Mouse (Mus musculus) intestine, embryonic 14.5 days (tissue): Measurements from ENCODE around the gene Nps. TPM values are rescaled to one million over a fixed set of nuclear protein-coding genes. Genes with fewer than 3 reads are reported as not detected.
A peak's percentile ranks its signal among the peaks of the same experiment; 100 is the strongest.
"Not testable (repeated sequence)": the region's sequence is repeated elsewhere in the genome, so short reads cannot be mapped to it uniquely, and the experiment has no call there.

Source experiments
- ATAC-seq: fragments of 200-750 bp; cut with Nextera tagmentation; replicated peaks from 2 replicates; pipeline ENCODE4 v1.8.0; 2017; ENCODE audit warnings: low read depth, moderate number of reproducible peaks, moderate TSS enrichment, moderate library complexity; ENCODE audit not compliant: low FRiP score, low TSS enrichment
- DNase-seq: peaks from one replicate; pipeline ENCODE4 v3.0.0-alpha.2; 2018; ENCODE audit warnings: low spot score
- H3K27ac ChIP-seq: fragments of 300-500 bp; sonication (generic); 2 replicates; pipeline ENCODE4 v1.5.1; 2014; ENCODE audit warnings: low read depth, mild to moderate bottlenecking, control low read depth
- H3K27me3 ChIP-seq: fragments of 300-500 bp; sonication (generic); replicated peaks from 2 replicates; pipeline ENCODE4 v1.6.1; 2014; ENCODE audit warnings: low read length, control low read depth; ENCODE audit not compliant: control insufficient read depth, insufficient read depth
- H3K36me3 ChIP-seq: fragments of 300-500 bp; sonication (generic); 2 replicates; pipeline ENCODE4 v1.6.1; 2014; ENCODE audit warnings: low read length, control low read depth; ENCODE audit not compliant: control insufficient read depth, insufficient read depth
- H3K4me1 ChIP-seq: fragments of 300-500 bp; sonication (generic); replicated peaks from 2 replicates; pipeline ENCODE4 v1.6.1; 2014; ENCODE audit warnings: low read length, control low read depth, mixed read lengths; ENCODE audit not compliant: control insufficient read depth, insufficient read depth
- H3K4me2 ChIP-seq: fragments of 300-500 bp; sonication (generic); 2 replicates; pipeline ENCODE4 v1.6.1; 2014; ENCODE audit warnings: low read length
- H3K4me3 ChIP-seq: fragments of 300-500 bp; sonication (generic); 2 replicates; pipeline ENCODE4 v1.5.1; 2014; ENCODE audit warnings: low read depth, low read length, control low read depth, mixed read lengths
- H3K9ac ChIP-seq: fragments of 300-500 bp; sonication (generic); 2 replicates; pipeline ENCODE4 v1.6.1; 2014; ENCODE audit warnings: mild to moderate bottlenecking, low read length
- H3K9me3 ChIP-seq: fragments of 300-500 bp; sonication (generic); 2 replicates; pipeline ENCODE4 v1.6.1; 2016; ENCODE audit warnings: low read length, control low read depth; ENCODE audit not compliant: control insufficient read depth
- WGBS: fragments of 180-500 bp; shearing (Covaris S2); extraction: QIAGEN DNeasy Blood & Tissue Kit; methylation state at CpG from one replicate; pipeline ENCODE4 v1.1.7; 2014; 5-methylcytosine and 5-hydroxymethylcytosine counted together
- polyA plus RNA-seq: library from polyadenylated mRNA; unstranded; fragments of >200 nt; fragmentation: Nextera tagmentation; extraction: Ambion mirVana; gene quantifications from 2 replicates; pipeline ENCODE4 v1.2.1, GENCODE M21; 2014

Nps gene
- not detected in 2 replicates for polyA plus RNA-seq

GRCm38 (mm10) chr7:135258053-135258753 is at the start of gene Nps:
Gene Nps (plus strand): TSS chr7:135258703.
- H3K36me3 ChIP-seq, H3K27me3 ChIP-seq, H3K27ac ChIP-seq, H3K9me3 ChIP-seq, H3K9ac ChIP-seq, H3K4me3 ChIP-seq, ATAC-seq, H3K4me1 ChIP-seq, DNase-seq, H3K4me2 ChIP-seq: not testable (repeated sequence)
- 89% methylated on average over 19 of the region's 19 CpGs for WGBS

DNA sequence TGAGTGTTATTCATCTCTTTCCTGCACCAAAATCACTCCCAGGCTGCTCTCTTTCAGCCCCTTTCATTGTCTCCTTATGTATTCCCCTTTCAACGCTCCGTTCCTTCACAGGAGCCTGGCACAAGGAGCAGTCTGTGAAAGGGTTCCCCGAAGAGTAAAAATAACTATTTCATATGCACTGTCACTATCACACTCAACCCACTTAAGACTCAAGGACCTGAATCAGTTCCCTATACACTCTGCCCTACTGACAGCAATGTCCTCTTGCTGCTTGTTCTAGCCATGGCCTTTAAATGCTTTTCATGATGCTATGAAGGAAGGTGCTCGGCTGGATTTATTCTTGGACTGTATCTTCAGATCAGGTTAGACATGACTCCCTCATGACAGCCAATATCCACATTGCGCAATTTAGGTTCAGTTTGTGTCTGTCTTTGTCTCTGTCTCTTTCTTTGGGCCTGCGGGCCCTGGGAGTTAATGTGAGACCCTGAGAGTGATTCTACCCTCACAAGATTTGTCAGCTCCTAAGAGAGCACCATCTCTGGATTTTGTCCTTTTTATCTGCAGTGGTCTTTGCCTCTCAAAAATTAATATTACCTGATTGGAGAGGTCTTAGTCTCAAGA is 49.4 kb upstream of the Nps start:
- Histone ChIP-seq H3K4me1 (peaks cover under 1% of the 10 kb centered on the region; the same call in 1 of the 2 replicates), H3K9me3 (no peaks in the 10 kb centered on the region), H3K4me3 (no peak overlapping the region), H3K36me3 (no peaks in the 10 kb centered on the region), H3K27me3 (no peaks in the 10 kb centered on the region), H3K9ac (no peak overlapping the region), H3K27ac (no peak overlapping the region), H3K4me2 (no peak overlapping the region)
- WGBS: 92% methylated on average over 6 of the region's 6 CpGs
- no peak for ATAC-seq
- no peak for DNase-seq

DNA sequence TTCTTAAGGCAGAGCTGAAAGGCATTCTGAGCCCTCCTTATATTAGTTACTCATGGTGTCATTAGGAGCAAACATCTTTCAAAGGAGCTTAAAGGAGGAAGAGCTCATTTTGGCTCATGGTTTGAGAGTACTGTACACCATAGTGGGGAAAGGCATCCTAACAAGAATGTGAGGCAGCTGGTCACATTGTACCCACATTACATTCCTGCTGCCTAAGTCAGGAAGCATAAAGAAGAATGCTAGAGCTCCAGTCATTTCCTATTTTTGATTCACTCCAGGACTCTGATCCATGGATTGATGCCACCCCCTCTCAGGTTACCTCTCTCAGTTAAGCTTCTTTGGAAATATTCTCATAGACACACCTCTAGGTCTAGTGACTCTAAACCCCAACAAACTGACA is 48.2 kb upstream of the Nps start:
- Histone ChIP-seq H3K9me3 (no peaks in the 10 kb centered on the region), H3K27me3 (no peaks in the 10 kb centered on the region), H3K27ac (no peak overlapping the region), H3K9ac (no peak overlapping the region), H3K36me3 (no peaks in the 10 kb centered on the region), H3K4me3 (no peak overlapping the region), H3K4me1 (no peaks in the 10 kb centered on the region; the same call in 1 of the 2 replicates), H3K4me2 (no peak overlapping the region)
- ATAC-seq (no peak), DNase-seq (no peak)

DNA sequence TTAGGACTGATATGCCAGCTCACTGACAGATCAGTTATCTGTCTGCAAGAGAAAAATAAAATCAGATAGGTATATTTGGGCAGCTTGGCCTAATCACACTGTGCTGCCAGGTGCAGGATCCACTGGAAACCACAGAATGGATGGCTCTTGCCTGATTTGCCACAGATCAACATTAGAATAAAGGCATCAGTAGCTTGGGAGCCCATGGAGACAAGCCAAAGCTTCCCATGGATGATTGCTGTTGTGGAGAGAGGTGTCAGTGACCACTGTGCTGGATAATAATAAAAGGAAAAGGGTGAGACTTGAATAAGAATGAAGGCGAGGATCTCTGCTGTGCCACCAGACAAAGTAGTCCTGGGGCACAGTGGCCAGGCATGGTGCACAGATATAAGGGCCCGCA is 47.7 kb upstream of the Nps start:
- H3K4me3 ChIP-seq: no peak overlapping the region
- no peaks in the 10 kb centered on the region for H3K27me3 ChIP-seq
- H3K9me3 ChIP-seq: no peaks in the 10 kb centered on the region
- no peaks in the 10 kb centered on the region; the same call in 1 of the 2 replicates for H3K4me1 ChIP-seq
- no peak overlapping the region for H3K9ac ChIP-seq
- H3K4me2 ChIP-seq: no peak overlapping the region
- no peak for DNase-seq
- no peak for ATAC-seq
- no peak overlapping the region for H3K27ac ChIP-seq
- H3K36me3 ChIP-seq: no peaks in the 10 kb centered on the region
- 88% methylated on average over 2 of the region's 2 CpGs for WGBS

GRCm38 (mm10) chr7:135212505-135212904 is 46.0 kb upstream of the Nps start:
- Histone ChIP-seq H3K4me3 (no peak overlapping the region), H3K27ac (no peak overlapping the region), H3K27me3 (no peaks in the 10 kb centered on the region), H3K4me1 (no peaks in the 10 kb centered on the region; the same call in 1 of the 2 replicates), H3K36me3 (no peaks in the 10 kb centered on the region), H3K9me3 (no peaks in the 10 kb centered on the region), H3K4me2 (no peak overlapping the region), H3K9ac (no peak overlapping the region)
- WGBS: 32% methylated on average over 2 of the region's 2 CpGs
- 0 out of 2 replicates have a peak, but pooled peaks have one; percentile 53 for ATAC-seq
- peak; percentile 62 for DNase-seq

GRCm38 (mm10) chr7:135221475-135221874 is 37.0 kb upstream of the Nps start:
- Histone ChIP-seq H3K9me3 (no peaks in the 10 kb centered on the region), H3K4me3 (no peak overlapping the region), H3K27me3 (no peaks in the 10 kb centered on the region), H3K9ac (no peak overlapping the region), H3K4me2 (no peak overlapping the region), H3K4me1 (no peaks in the 10 kb centered on the region), H3K27ac (no peak overlapping the region), H3K36me3 (no peaks in the 10 kb centered on the region)
- WGBS: 87% methylated on average over 2 of the region's 2 CpGs
- no peak for DNase-seq
- no peak for ATAC-seq

DNA sequence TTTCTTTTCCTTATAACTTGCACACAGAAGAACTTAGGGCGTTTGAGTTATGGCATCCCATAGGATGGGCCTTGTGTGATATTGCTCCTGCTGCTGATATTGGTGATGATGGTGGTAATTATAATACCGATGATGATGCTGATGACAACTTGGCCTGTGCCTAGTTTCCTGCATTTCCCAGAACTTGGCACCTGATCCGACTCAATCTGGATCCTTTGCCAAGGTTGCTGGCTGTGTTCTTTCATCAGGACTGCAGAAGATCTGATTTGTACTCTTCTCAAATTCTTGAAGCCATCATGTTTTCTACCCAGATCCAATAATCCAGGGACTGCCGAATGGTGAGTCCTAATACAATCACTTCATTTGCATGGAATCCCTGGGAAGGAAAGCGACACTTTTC is 32.5 kb upstream of the Nps start:
- Histone ChIP-seq H3K27me3 (no peaks in the 10 kb centered on the region), H3K36me3 (no peaks in the 10 kb centered on the region), H3K4me2 (no peak overlapping the region), H3K4me1 (no peaks in the 10 kb centered on the region), H3K27ac (no peak overlapping the region), H3K9me3 (no peaks in the 10 kb centered on the region), H3K4me3 (no peak overlapping the region), H3K9ac (no peak overlapping the region)
- no peak for ATAC-seq
- WGBS: 88% methylated on average over 5 of the region's 5 CpGs
- DNase-seq: no peak

GRCm38 (mm10) chr7:135237152-135237551 is 21.4 kb upstream of the Nps start:
- 20% methylated on average over 3 of the region's 3 CpGs for WGBS
- ATAC-seq (peak; percentile 71; the same call in 1 of the 2 replicates), DNase-seq (peak; percentile 61)
- no peak overlapping the region for H3K9ac ChIP-seq
- H3K36me3 ChIP-seq: no peaks in the 10 kb centered on the region
- no peaks in the 10 kb centered on the region for H3K27me3 ChIP-seq
- no peaks in the 10 kb centered on the region for H3K9me3 ChIP-seq
- peaks cover 9% of the 10 kb centered on the region; the same call in 1 of the 2 replicates for H3K4me1 ChIP-seq
- H3K4me3 ChIP-seq: no peak overlapping the region
- no peak overlapping the region for H3K4me2 ChIP-seq
- peak overlapping the region; percentile 64 for H3K27ac ChIP-seq

- Histone ChIP-seq H3K4me2 (no peak overlapping the region), H3K36me3 (no peaks in the 10 kb centered on the region), H3K27me3 (no peaks in the 10 kb centered on the region), H3K27ac (no peak overlapping the region), H3K4me1 (peaks cover 9% of the 10 kb centered on the region; the same call in 1 of the 2 replicates), H3K9me3 (no peaks in the 10 kb centered on the region), H3K9ac (no peak overlapping the region), H3K4me3 (no peak overlapping the region)
- 78% methylated on average over 4 of the region's 4 CpGs for WGBS
- DNase-seq (no peak), ATAC-seq (no peak)
Observed at GRCm38 (mm10) chr7:135239441-135239840, 19.1 kb upstream of the Nps start.
